Mouse (Mus musculus): ENCODE results near the gene Setmar. TPM values are rescaled to one million over a fixed set of nuclear protein-coding genes. Genes with fewer than 3 reads are reported as not detected.
A peak's percentile ranks its signal among the peaks of the same experiment; 100 is the strongest.
"Not testable (repeated sequence)": the region's sequence is repeated elsewhere in the genome, so short reads cannot be mapped to it uniquely, and the experiment has no call there.

The Setmar gene
- polyA plus RNA-seq (2014; fragmentation: Nextera tagmentation; extraction: Ambion mirVana): 4.1 and 5.1 TPM in 2 replicates

GRCm38 (mm10) chr6:108064918-108065526 lies at the start of gene Setmar:
Setmar (plus strand) TSS chr6:108065045.
- peak within 1 kb of the TSS; percentile 68 for H3K4me2 ChIP-seq (ENCODE audit: low read length)
- ATAC-seq (ENCODE audit: insufficient number of reproducible peaks, insufficient read depth, low FRiP score, low read depth): peak; percentile 98
- peak within 1 kb of the TSS; percentile 63 for H3K9ac ChIP-seq (ENCODE audit: low read length)
- no peaks in the 10 kb centered on the region for H3K27me3 ChIP-seq (ENCODE audit: control insufficient read depth, insufficient read depth, low read length)
- H3K27ac ChIP-seq (replicated peaks in 1 of 2; ENCODE audit: control insufficient read depth in 1 of 2, insufficient read depth in 1 of 2, low read depth in 2 of 2, low read length in 2 of 2): peak within 1 kb of the TSS; percentile 72 to 97
- under 1% methylated on average over 20 of the region's 24 CpGs for WGBS
- peak within 1 kb of the TSS; percentile 50 to 96 for H3K4me3 ChIP-seq (ENCODE audit: control insufficient read depth in 1 of 2, insufficient read depth in 1 of 2, low read depth in 1 of 2, low read length in 2 of 2)
- H3K4me1 ChIP-seq (ENCODE audit: control insufficient read depth in 2 of 2, insufficient read depth in 2 of 2, low read length in 2 of 2): no peaks in the 10 kb centered on the region
- H3K36me3 ChIP-seq (ENCODE audit: control insufficient read depth, insufficient read depth, low read length): no peaks in the 10 kb centered on the region
- H3K9me3 ChIP-seq (ENCODE audit: control insufficient read depth, low read length): no peaks in the 10 kb centered on the region

- WGBS: 86% methylated on average over 5 of the region's 5 CpGs
- no peaks in the 10 kb centered on the region for H3K9me3 ChIP-seq (ENCODE audit: control insufficient read depth, low read length)
These were observed 43.2 kb upstream of the Setmar start for GRCm38 (mm10) chr6:108021646-108022045.

GRCm38 (mm10) chr6:108055041-108055440 lies 9.8 kb upstream of the Setmar start:
- not testable (repeated sequence) for H3K9me3 ChIP-seq (ENCODE audit: control insufficient read depth, low read length); H3K4me2 ChIP-seq (ENCODE audit: low read length); ATAC-seq (ENCODE audit: insufficient number of reproducible peaks, insufficient read depth, low FRiP score, low read depth); H3K4me1 ChIP-seq (ENCODE audit: control insufficient read depth in 2 of 2, insufficient read depth in 2 of 2, low read length in 2 of 2); H3K9ac ChIP-seq (ENCODE audit: low read length); H3K27me3 ChIP-seq (ENCODE audit: control insufficient read depth, insufficient read depth, low read length); H3K27ac ChIP-seq (replicated peaks in 1 of 2; ENCODE audit: control insufficient read depth in 1 of 2, insufficient read depth in 1 of 2, low read depth in 2 of 2, low read length in 2 of 2); H3K4me3 ChIP-seq (ENCODE audit: control insufficient read depth in 1 of 2, insufficient read depth in 1 of 2, low read depth in 1 of 2, low read length in 2 of 2); H3K36me3 ChIP-seq (ENCODE audit: control insufficient read depth, insufficient read depth, low read length)
- WGBS: 0% methylated on average over 1 of the region's 2 CpGs

More at GRCm38 (mm10) chr6:108021646-108022045, 43.2 kb upstream of the Setmar start:
- Histone ChIP-seq H3K4me1 (ENCODE audit: control insufficient read depth in 2 of 2, insufficient read depth in 2 of 2, low read length in 2 of 2) (no peaks in the 10 kb centered on the region), H3K36me3 (ENCODE audit: control insufficient read depth, insufficient read depth, low read length) (no peaks in the 10 kb centered on the region), H3K27me3 (ENCODE audit: control insufficient read depth, insufficient read depth, low read length) (no peaks in the 10 kb centered on the region), H3K4me2 (ENCODE audit: low read length) (no peak overlapping the region), H3K27ac (replicated peaks in 1 of 2; ENCODE audit: control insufficient read depth in 1 of 2, insufficient read depth in 1 of 2, low read depth in 2 of 2, low read length in 2 of 2) (no peak overlapping the region), H3K9ac (ENCODE audit: low read length) (no peak overlapping the region), H3K4me3 (ENCODE audit: control insufficient read depth in 1 of 2, insufficient read depth in 1 of 2, low read depth in 1 of 2, low read length in 2 of 2) (no peak overlapping the region)
- no peak for ATAC-seq (ENCODE audit: insufficient number of reproducible peaks, insufficient read depth, low FRiP score, low read depth)

- Histone ChIP-seq H3K9ac (ENCODE audit: low read length) (no peak overlapping the region), H3K36me3 (ENCODE audit: control insufficient read depth, insufficient read depth, low read length) (no peaks in the 10 kb centered on the region), H3K27me3 (ENCODE audit: control insufficient read depth, insufficient read depth, low read length) (no peaks in the 10 kb centered on the region), H3K4me2 (ENCODE audit: low read length) (no peak overlapping the region), H3K27ac (replicated peaks in 1 of 2; ENCODE audit: control insufficient read depth in 1 of 2, insufficient read depth in 1 of 2, low read depth in 2 of 2, low read length in 2 of 2) (no peak overlapping the region), H3K4me1 (ENCODE audit: control insufficient read depth in 2 of 2, insufficient read depth in 2 of 2, low read length in 2 of 2) (no peaks in the 10 kb centered on the region), H3K9me3 (ENCODE audit: control insufficient read depth, low read length) (no peaks in the 10 kb centered on the region), H3K4me3 (ENCODE audit: control insufficient read depth in 1 of 2, insufficient read depth in 1 of 2, low read depth in 1 of 2, low read length in 2 of 2) (no peak overlapping the region)
- no peak for ATAC-seq (ENCODE audit: insufficient number of reproducible peaks, insufficient read depth, low FRiP score, low read depth)
- 68% methylated on average over 3 of the region's 3 CpGs for WGBS
These were observed 8.9 kb upstream of the Setmar start for GRCm38 (mm10) chr6:108055946-108056345.

- no peak for ATAC-seq (ENCODE audit: insufficient number of reproducible peaks, insufficient read depth, low FRiP score, low read depth)
- WGBS: 56% methylated on average over 4 of the region's 4 CpGs
- no peak overlapping the region for H3K4me2 ChIP-seq (ENCODE audit: low read length)
- H3K36me3 ChIP-seq (ENCODE audit: control insufficient read depth, insufficient read depth, low read length): no peaks in the 10 kb centered on the region
- H3K27ac ChIP-seq (replicated peaks in 1 of 2; ENCODE audit: control insufficient read depth in 1 of 2, insufficient read depth in 1 of 2, low read depth in 2 of 2, low read length in 2 of 2): no peak overlapping the region
- no peaks in the 10 kb centered on the region for H3K27me3 ChIP-seq (ENCODE audit: control insufficient read depth, insufficient read depth, low read length)
- no peaks in the 10 kb centered on the region for H3K4me1 ChIP-seq (ENCODE audit: control insufficient read depth in 2 of 2, insufficient read depth in 2 of 2, low read length in 2 of 2)
- H3K9ac ChIP-seq (ENCODE audit: low read length): no peak overlapping the region
- H3K9me3 ChIP-seq (ENCODE audit: control insufficient read depth, low read length): no peaks in the 10 kb centered on the region
- H3K4me3 ChIP-seq (ENCODE audit: control insufficient read depth in 1 of 2, insufficient read depth in 1 of 2, low read depth in 1 of 2, low read length in 2 of 2): no peak overlapping the region
These were observed 7.5 kb upstream of the Setmar start for GRCm38 (mm10) chr6:108057353-108057752.

- Histone ChIP-seq H3K36me3 (ENCODE audit: control insufficient read depth, insufficient read depth, low read length) (no peaks in the 10 kb centered on the region), H3K9ac (ENCODE audit: low read length) (no peak overlapping the region), H3K4me3 (ENCODE audit: control insufficient read depth in 1 of 2, insufficient read depth in 1 of 2, low read depth in 1 of 2, low read length in 2 of 2) (no peak overlapping the region), H3K27me3 (ENCODE audit: control insufficient read depth, insufficient read depth, low read length) (no peaks in the 10 kb centered on the region), H3K4me1 (ENCODE audit: control insufficient read depth in 2 of 2, insufficient read depth in 2 of 2, low read length in 2 of 2) (no peaks in the 10 kb centered on the region), H3K9me3 (ENCODE audit: control insufficient read depth, low read length) (no peaks in the 10 kb centered on the region), H3K4me2 (ENCODE audit: low read length) (no peak overlapping the region), H3K27ac (replicated peaks in 1 of 2; ENCODE audit: control insufficient read depth in 1 of 2, insufficient read depth in 1 of 2, low read depth in 2 of 2, low read length in 2 of 2) (no peak overlapping the region)
- WGBS: 82% methylated on average over 5 of the region's 5 CpGs
- no peak for ATAC-seq (ENCODE audit: insufficient number of reproducible peaks, insufficient read depth, low FRiP score, low read depth)
These were observed 6.8 kb upstream of the Setmar start for GRCm38 (mm10) chr6:108058066-108058465.

GRCm38 (mm10) chr6:108061121-108061520 lies 3.7 kb upstream of the Setmar start:
- no peak overlapping the region for H3K4me3 ChIP-seq (ENCODE audit: control insufficient read depth in 1 of 2, insufficient read depth in 1 of 2, low read depth in 1 of 2, low read length in 2 of 2)
- H3K27ac ChIP-seq (replicated peaks in 1 of 2; ENCODE audit: control insufficient read depth in 1 of 2, insufficient read depth in 1 of 2, low read depth in 2 of 2, low read length in 2 of 2): no peak overlapping the region
- H3K9ac ChIP-seq (ENCODE audit: low read length): no peak overlapping the region
- no peaks in the 10 kb centered on the region for H3K9me3 ChIP-seq (ENCODE audit: control insufficient read depth, low read length)
- H3K36me3 ChIP-seq (ENCODE audit: control insufficient read depth, insufficient read depth, low read length): no peaks in the 10 kb centered on the region
- WGBS: 49% methylated on average over 3 of the region's 3 CpGs
- no peaks in the 10 kb centered on the region for H3K27me3 ChIP-seq (ENCODE audit: control insufficient read depth, insufficient read depth, low read length)
- H3K4me1 ChIP-seq (ENCODE audit: control insufficient read depth in 2 of 2, insufficient read depth in 2 of 2, low read length in 2 of 2): no peaks in the 10 kb centered on the region
- H3K4me2 ChIP-seq (ENCODE audit: low read length): no peak overlapping the region
- no peak for ATAC-seq (ENCODE audit: insufficient number of reproducible peaks, insufficient read depth, low FRiP score, low read depth)

- H3K9me3 ChIP-seq (ENCODE audit: control insufficient read depth, low read length): no peaks in the 10 kb centered on the region
- ATAC-seq (ENCODE audit: insufficient number of reproducible peaks, insufficient read depth, low FRiP score, low read depth): peak; percentile 67; the same call in 1 of the 2 replicates
- WGBS: 10% methylated on average over 6 of the region's 6 CpGs
- H3K4me2 ChIP-seq (ENCODE audit: low read length): peak overlapping the region; percentile 68
- no peaks in the 10 kb centered on the region for H3K27me3 ChIP-seq (ENCODE audit: control insufficient read depth, insufficient read depth, low read length)
- H3K36me3 ChIP-seq (ENCODE audit: control insufficient read depth, insufficient read depth, low read length): no peaks in the 10 kb centered on the region
- no peaks in the 10 kb centered on the region for H3K4me1 ChIP-seq (ENCODE audit: control insufficient read depth in 2 of 2, insufficient read depth in 2 of 2, low read length in 2 of 2)
- H3K4me3 ChIP-seq (ENCODE audit: control insufficient read depth in 1 of 2, insufficient read depth in 1 of 2, low read depth in 1 of 2, low read length in 2 of 2): peak overlapping the region; percentile 50 to 96
- H3K27ac ChIP-seq (replicated peaks in 1 of 2; ENCODE audit: control insufficient read depth in 1 of 2, insufficient read depth in 1 of 2, low read depth in 2 of 2, low read length in 2 of 2): peak overlapping the region; percentile 72 to 83; a peak in 2 of 4 replicates
- H3K9ac ChIP-seq (ENCODE audit: low read length): peak overlapping the region; percentile 63
These were observed 738 bp downstream of the Setmar start for GRCm38 (mm10) chr6:108065583-108065982.
